Mouse (Mus musculus) kidney, postnatal 14 days (tissue): Measurements from ENCODE around the gene Fam25c.

Source experiments
- DNase-seq: peaks from one replicate; pipeline ENCODE4 v3.0.0; 2022; ENCODE audit warnings: mixed read lengths

Gene Fam25c

DNA sequence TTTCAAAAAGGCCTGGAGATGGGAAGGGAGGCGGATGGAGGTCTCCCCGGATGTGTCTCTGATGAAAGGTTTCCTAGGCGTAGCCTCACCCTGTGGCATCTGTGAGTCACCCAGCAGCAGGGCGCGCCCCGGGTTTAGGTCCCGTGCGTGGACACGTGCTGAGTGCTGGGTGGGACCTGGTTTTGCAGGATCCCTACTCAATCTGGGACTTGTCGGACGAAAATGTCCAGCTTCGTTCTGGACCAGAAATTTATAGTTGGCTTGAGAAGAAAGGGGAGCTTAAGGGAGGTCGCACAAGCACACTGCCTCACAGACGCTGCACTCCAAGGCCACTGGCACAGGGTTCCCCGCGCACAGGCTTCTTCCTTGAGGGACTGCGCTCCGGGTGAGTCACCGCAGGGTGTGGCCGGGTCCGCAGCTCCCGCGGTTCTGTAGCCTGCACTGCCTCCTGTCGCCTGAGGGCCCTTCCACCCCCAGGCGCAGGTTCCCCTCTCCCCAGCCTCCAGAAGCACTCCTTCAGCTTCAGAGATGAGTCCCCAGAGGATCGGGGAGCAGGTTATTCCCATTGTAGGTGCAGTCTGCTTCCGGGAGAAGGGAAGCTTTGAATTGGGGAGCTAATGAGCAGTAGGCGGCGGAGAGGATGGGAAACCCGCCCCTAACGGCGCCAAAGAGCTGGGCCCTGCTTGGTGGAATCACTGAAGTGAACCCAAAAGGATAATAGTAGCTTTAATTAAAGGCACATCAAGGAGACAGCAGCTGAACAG, 8.4 kb upstream of the Fam25c start:
- peak; percentile 72 for DNase-seq

GRCm38 (mm10) chr14:34362726-34363445, 7.7 kb upstream of the Fam25c start:
- DNase-seq = peak; percentile 83

DNA sequence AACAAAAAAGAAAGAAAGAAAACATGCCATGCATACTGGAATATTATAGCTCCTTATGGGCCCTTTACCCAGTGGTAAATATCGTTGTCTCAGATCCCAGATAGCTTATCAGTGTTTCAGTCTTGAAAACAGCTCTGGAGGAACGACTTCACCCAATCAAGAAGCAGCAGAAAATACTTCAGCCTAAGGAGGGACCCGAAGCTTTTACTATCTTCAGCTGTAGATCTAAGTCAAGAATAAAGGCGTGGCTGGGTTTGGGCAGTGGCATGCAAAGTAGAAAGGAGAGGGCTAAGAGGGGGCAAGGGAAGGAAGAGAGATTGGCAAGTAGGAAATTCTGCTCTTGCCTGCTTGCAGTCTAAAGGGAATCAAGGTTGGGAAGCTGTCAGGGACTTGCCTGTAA, 6.9 kb upstream of the Fam25c start:
- DNase-seq = no peak

GRCm38 (mm10) chr14:34360251-34360650, 5.0 kb upstream of the Fam25c start:
- DNase-seq = peak; percentile 48

- no peak for DNase-seq
Observed at GRCm38 (mm10) chr14:34359676-34360244, 4.5 kb upstream of the Fam25c start.

GRCm38 (mm10) chr14:34357671-34358455, 2.6 kb upstream of the Fam25c start:
- DNase-seq = peak; percentile 80

DNA sequence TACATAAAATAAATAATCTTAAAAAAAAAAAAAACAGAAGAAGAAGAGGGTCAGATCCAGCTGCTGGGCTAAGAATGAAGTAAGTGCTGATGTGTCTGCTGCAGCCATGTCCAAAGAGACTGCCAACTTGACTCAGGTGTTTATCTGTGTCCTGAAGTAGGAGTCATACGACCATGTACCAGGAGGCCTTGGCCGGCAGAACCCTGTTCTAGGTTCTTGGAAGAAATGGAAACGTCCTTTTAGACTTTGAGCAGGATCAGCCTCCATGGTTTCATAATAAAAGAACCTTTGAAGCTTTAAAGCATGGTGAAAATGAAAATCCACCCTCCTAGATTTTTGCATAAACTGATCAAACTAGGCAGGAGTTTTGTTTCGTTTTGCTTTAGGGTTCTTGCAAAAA, 777 bp downstream of the Fam25c start:
- DNase-seq = no peak

DNA sequence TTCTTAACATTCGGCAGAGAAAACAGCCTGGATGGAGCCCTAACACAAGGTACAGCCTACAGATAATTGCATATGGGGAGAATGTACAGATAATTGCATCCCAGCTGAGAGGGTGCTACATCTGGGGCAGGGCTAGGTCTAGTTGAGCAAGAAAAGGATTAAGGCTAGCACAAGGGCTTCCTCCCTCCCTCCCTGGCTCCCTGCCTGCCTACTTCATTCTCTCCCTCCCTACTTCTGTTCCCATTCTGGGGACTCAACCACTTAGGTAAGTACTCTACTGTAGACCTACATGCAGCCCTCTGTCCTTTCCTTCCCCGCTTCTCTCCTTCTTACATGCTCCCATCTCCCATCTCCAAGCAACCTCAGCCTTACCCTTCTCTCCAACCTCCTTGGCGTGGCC, 1.9 kb downstream of the Fam25c start:
- DNase-seq = no peak

DNA sequence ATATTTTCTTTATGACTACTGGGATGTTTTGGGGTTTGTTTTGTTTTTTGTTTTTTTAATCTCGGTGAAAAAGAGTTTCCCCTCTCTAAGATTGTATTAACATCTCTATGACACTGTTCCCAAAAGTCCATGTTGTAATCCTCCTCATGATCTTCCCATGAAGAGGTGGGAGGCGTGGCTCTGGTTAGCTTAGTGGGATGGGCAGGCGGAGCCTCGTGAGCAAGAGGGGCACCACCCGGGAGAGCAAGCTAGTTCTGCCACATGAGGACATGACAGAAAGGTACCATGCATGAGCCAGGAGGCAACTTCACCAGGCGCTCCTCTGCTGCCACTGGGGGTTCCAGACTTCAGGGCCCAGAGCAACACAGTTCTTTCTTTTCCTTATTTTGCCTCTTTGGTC, 2.7 kb downstream of the Fam25c start:
- no peak for DNase-seq

GRCm38 (mm10) chr14:34351660-34352059, 3.6 kb downstream of the Fam25c start:
- no peak for DNase-seq

DNA sequence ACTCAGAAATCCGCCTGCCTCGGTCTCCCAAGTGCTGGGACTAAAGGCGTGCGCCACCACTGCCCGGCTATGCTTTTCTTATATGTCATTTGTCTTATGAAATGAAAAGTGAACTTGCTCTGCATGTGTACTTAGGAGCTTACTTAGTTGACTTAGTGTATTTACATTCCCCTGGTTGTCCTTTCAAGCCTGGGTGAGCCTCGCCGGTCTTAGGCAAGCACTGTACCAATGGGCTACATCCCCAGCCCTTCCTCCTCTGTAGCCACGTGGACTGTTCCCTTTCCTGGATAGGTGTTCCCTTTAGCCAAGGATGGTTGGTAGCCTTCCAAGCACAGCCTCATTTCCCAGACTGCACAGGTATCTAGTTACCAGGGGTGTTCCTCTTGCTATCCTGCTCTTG, 6.2 kb downstream of the Fam25c start:
- DNase-seq = no peak

GRCm38 (mm10) chr14:34348301-34348700, 6.9 kb downstream of the Fam25c start:
- no peak for DNase-seq

DNA sequence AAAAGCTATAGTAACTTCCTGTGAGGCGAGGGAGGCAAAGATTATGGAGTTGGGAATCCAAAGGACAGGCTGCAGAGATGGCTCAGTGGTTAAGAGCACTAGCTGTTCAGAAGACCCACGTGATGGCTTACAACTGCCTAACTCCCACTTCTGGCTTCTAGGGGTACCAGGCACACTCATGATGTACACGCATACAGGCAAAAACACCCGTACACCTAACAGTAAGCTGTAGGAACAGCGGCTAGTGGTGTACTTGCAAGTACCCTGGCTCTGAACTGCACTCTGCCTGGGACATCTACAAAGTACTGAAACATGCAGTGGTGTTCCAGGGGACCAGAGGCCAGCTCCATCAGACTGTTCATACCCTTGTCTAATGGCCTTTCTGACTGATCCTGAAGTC, 8.1 kb downstream of the Fam25c start:
- no peak for DNase-seq

GRCm38 (mm10) chr14:34345771-34346566, 9.3 kb downstream of the Fam25c start:
- no peak for DNase-seq

- DNase-seq = no peak
Observed at GRCm38 (mm10) chr14:34344361-34344760, 10.9 kb downstream of the Fam25c start.

DNA sequence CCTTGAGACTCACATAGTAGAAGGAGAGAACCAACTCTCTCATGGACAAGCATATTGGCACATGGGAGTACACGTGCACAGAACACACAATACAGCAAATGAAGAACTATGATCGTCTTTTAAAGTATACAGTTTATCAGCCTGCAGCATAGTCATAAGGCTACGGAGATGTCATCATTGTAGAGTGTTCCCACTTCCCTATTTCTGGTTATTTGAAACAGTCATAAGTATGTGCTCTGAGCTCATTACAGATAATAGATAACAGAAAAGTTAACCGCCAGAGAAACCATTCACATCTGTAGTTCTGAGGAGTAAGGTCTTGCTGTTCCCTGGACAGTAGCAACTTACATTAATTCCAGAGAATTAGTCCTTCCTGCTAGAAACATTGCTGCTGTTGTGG, 12.2 kb downstream of the Fam25c start:
- DNase-seq = no peak

- DNase-seq = no peak
Observed at GRCm38 (mm10) chr14:34341993-34342392, 13.2 kb downstream of the Fam25c start.

- DNase-seq = no peak
Observed at GRCm38 (mm10) chr14:34339446-34339845, 15.8 kb downstream of the Fam25c start.

- DNase-seq = no peak
Observed at GRCm38 (mm10) chr14:34332476-34332875, 22.8 kb downstream of the Fam25c start.

- no peak for DNase-seq
Observed at GRCm38 (mm10) chr14:34331886-34332285, 23.3 kb downstream of the Fam25c start.

DNA sequence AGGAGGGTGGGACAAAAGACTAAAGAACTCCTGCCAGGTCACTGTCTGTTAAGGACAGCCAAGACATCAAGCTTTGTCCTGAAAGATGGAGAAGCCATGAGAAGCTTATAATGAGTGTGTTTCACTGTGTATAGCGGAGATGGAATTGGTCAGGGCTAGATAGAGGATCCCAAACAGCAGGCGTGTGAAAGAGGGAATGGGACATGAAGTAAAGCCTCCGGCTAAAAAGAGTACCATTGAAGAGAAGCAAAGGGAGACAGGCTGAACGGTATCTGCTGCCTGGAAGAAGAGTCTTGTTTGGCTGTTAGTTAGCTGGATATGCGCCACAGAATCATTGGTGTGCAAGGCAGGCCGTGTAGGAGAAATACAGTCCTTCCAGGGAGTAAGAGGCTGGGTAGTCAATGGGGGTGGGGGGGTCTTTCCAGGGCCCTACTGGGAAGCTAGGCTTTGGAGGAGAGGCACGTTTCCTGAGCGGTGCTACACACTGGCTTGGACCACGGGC, 24.5 kb downstream of the Fam25c start:
- DNase-seq = no peak

GRCm38 (mm10) chr14:34327618-34328017, 27.6 kb downstream of the Fam25c start:
- DNase-seq = no peak
